Mouse (Mus musculus): ENCODE measurements around the gene Usp48.

DNA sequence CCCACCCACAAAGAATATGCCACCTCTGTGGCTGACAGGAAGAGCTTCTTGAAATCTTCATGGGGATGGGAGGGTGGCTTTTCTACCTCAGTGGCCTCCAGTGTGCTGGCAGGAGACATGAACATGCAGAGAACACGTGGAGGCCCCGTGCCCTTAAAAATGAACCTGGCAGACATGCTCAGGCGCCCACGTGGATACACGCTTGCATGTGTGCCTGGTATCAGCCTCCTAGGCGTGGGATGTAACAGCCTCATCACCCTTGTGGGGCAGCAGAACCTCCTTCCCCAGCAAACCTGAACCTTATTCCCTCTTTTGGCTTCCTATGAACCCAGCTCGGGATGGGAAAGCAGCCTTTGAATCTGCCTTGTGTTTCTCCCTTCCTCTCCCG is 73.4 kb downstream of the Usp48 start:
- no peak for TF ChIP-seq CTCF (IDR thresholded peaks at IDR 0.05; ENCODE audit: low read depth)
- no peak for TF ChIP-seq EP300 (IDR thresholded peaks at IDR 0.05; ENCODE audit: low read depth)

All from liver, embryonic 14.5 days (tissue).